Mouse (Mus musculus): ENCODE measurements at regions not wholly inside any gene's neighbourhood (a gene's known extent, or its start where the extent isn't known, plus 50 kb on each side); places are given as distances from the start of the nearest gene placed in this dataset.

GRCm38 (mm10) chr2:160567813-160568212, 77.9 kb upstream of the Top1 start:
- TF ChIP-seq CTCF (IDR thresholded peaks at IDR 0.05; ENCODE audit: borderline replicate concordance, control insufficient read depth, extremely low read depth, insufficient read depth, low read length, poor library complexity), result no peak
- TF ChIP-seq POLR2A (IDR thresholded peaks at IDR 0.05; ENCODE audit: control insufficient read depth, extremely low read depth, insufficient read depth, low read length, poor library complexity), result no peak

All from thymus, adult 2 months (tissue).